Mouse (Mus musculus): Measurements from ENCODE around the gene Trim38.

Trim38 gene

DNA sequence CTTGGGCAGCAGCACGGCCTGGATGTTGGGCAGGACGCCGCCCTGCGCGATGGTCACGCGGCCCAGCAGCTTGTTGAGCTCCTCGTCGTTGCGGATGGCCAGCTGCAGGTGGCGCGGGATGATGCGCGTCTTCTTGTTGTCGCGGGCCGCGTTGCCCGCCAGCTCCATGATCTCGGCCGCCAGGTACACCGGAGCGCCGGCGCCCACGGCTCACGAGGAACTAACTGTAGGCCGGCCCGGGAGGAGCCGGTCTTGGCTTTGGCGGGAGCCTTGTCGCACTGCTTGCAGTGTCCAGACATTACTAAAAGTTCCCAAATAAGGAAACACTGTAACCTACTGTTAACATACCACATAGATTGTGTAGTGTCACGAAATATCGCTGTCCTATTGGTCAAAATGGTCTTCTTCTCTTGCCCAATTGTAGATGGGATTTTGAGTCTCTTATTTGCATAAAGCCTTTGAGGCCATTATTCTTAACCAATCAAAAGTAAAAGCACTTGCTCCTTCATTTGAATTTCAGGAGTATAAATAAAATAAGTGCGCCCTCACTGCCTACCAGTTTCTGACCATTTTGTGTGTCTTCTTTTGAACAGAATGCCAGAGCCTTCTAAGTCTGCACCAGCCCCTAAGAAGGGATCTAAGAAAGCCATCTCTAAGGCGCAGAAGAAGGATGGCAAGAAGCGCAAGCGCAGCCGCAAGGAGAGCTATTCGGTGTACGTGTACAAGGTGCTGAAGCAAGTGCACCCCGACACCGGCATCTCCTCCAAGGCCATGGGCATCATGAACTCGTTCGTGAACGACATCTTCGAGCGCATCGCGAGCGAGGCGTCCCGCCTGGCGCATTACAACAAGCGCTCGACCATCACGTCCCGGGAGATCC, 23.3 kb upstream of the Trim38 start, which contains the start of gene Hist1h2bb:
Gene Hist1h2bb (plus strand): TSS at position 534 of the 880 bp plus-strand sequence.
- DNase-seq = peak; percentile 74

DNA sequence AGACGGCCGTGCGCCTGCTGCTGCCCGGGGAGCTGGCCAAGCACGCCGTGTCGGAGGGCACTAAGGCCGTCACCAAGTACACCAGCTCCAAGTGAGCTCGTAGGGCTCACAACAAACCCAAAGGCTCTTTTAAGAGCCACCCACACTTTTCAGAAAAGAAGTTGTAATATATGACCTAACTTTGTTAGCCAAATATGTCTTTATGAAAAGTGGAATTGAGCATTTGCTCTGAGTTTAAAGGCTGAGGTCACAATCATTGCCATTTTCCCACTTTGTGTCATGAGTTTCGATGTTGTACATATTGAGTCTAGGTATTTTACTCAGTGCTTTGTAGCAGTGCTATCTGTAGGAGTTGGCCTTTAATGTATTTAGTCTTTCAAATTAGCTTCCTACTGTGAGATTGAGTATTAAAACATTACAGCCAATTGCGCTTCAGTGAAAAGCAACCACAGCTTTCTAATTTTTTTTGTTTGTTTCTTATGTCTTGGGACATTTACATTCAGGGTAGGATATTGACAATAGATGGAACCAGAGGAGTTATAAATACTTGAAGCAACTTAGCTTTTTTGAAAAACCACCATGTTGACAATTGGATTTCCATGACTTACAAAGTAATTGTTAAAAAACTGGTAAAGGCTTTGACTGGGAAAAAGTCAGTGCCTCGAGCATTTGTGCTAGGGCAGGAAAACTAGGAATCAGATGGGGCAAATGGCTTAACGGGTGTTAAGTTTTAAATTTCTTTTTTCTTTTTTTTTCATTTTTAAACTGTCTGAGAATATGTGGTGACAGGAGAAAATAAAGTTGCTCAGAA, 22.4 kb upstream of the Trim38 start:
- DNase-seq = no peak

DNA sequence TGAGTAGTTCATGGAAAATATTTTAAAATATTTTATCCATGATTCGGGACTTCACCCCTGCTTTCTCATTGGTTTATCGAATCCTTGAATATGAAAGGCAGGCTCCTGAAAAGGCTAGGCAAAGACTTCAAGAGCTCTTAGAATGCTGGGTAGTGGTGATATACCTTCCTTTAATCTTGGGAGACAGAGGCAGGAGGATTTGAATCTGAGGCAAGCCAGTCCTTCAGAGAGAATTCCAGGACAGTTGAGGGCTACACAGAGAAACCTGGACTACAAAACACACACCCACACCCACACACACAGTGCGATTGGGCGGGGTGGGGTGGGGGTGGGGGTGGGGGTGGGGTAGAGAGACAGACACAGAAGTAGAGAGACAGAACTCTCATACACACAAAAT, 21.8 kb upstream of the Trim38 start:
- no peak for DNase-seq

DNA sequence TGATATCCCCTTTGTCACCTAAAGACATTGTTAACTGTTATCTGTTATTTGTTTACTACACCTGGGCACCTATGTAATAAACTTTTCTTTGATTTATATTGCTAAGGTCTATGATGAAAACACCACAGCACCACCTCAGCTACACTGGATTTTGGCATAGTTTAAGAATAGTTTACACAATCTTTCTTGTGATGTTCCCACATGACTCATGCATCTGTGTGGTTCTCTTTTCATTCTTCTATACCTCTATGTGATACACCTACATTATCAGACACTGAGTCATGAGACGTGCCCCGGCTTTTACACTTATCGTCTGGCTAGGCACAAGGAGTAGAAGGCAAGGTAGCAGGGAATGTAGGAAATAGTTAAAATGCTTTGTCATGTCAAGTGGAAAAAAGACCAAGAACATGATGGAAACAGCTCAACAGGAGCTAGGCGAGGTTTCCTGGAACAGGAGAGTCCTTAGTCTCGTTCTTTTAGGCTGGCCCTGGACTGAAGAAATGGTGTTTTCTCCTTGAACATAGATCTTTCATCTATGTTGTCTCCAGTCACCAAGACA, 20.1 kb upstream of the Trim38 start:
- DNase-seq = no peak

DNA sequence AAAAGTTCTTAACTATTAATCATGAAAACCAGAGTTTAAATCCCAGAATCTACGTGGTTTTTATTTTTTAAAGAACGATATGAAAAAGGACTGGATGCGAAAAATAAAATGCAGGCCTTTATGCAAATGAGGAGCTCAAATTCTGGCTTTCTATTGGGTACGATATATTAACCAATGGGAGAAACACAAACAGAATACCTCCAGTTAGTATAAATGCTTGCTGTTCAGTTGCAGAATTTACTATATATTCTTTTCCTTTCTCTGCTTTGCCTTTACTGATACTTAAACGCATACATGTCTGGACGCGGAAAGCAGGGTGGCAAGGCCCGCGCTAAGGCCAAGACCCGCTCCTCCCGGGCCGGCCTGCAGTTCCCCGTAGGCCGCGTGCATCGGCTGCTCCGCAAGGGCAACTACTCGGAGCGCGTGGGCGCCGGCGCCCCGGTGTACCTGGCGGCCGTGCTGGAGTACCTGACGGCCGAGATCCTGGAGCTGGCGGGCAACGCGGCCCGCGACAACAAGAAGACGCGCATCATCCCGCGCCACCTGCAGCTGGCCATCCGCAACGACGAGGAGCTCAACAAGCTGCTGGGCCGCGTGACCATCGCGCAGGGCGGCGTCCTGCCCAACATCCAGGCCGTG, 18.8 kb upstream of the Trim38 start, which contains the start of gene Hist1h2ab:
Gene Hist1h2ab (plus strand): TSS at position 288 of the 639 bp plus-strand sequence.
- peak; percentile 73 for DNase-seq

DNA sequence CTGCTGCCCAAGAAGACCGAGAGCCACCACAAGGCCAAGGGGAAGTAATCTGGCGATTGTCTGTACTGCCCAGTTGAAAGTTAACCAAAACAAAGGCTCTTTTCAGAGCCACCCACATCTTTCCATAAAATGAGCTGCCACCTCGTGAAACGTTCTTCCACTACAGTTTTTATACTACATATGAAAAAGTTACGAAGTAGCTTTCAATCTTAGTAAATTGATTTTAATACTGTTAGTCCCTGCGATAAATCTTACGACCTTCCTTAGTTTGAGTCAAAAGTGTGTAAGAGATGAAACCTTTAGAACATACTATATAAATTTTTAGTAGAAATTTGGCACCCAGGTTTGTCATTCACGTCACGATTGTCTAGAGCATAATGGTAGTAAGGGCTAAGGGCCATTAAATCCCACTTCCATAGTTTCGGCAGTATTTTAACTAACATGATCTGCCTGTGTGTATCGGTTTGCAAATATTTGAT, 18.2 kb upstream of the Trim38 start:
- DNase-seq = peak; percentile 19

DNA sequence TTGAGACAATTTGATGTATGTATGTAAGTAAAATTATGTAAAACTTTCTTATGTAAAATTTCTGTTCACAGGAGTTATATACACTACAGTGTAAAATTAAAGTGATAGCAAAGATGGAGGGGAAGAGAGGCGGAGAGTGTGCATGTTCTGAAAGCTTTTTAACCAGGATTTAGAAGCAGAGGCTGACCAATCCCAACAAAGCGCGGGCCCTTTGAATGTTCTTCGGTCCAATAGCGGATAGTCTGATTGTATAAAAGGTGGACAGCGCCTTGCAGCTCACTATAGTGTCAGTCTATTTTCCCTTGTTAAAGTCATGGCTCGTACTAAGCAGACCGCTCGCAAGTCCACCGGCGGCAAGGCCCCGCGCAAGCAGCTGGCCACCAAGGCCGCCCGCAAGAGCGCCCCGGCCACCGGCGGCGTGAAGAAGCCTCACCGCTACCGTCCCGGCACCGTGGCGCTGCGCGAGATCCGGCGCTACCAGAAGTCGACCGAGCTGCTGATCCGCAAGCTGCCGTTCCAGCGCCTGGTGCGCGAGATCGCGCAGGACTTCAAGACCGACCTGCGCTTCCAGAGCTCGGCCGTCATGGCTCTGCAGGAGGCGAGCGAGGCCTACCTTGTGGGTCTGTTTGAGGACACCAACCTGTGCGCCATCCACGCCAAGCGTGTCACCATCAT, 17.5 kb upstream of the Trim38 start, which contains the start of gene Hist1h3b:
Gene Hist1h3b (plus strand): TSS at position 201 of the 675 bp plus-strand sequence.
- DNase-seq = peak; percentile 93

DNA sequence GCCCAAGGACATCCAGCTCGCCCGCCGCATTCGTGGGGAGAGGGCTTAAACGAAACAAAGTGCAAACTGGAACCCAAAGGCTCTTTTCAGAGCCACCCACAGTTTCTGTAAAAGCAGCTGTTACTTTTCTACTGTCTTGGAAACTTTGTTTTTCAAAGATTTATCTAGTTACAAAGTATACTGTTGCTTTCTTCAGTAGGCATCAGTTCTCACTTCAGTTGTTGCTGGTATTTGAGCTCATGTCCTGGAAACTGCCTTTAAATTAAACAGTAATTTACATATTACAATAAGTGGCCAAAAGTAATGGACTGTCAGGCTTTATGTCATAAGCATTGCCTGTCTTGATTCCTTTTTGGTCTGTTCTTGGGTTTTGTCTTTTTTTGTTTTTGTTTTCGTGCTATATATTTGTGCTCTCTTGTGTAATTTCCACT, 17.0 kb upstream of the Trim38 start:
- peak; percentile 38 for DNase-seq

DNA sequence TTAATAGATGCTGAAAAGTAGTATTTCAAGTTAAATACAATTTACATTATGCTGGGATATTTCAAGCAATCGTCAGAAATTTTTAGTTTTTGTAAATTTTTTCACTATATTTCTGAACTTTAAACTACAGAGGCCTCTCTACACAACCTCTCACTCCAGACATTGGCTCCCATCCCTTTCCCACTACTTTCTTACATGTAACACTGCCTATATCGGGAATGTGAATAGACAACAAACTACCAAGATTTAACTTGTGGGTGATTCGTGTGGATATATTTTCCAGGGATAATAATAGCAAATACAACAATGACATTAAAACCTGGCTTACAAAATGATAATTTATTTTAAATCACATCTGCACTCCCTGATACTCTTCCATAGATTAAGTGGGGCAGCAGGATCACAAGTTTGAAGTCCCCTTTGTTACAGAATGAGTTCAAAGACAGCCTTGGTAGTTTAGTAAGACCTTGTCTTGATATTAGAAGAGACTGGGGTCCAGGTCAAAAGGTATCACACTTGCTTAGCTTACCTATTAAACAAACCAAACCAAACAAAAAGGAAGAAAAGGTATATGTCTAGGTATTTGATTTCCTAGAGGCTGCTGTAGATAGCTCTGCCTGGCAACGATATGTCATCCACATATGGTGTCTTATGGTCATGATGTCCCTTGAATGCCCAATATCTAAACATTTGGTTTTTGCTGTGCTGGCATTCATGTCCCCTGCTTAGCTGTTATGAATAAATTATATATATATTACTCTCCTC, 16.2 kb upstream of the Trim38 start:
- no peak for DNase-seq

DNA sequence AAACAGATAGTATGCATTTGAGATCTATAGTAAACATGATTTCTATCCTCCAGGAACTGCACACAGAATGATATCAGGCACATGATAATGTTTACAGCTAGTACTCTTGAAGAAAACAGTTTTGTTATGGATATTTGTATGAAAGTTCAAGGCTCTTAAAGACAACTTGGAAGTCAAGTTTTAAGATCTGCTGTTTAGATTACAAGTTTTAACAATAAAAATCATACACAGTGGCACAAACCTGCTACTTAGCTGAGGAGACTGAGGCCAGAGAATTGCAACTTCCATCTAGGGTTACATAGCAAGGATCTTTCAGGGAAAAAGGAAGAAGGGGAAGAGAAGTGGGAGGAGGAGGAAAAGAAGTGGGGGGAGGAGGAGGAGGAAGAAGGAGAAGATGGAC, 14.7 kb upstream of the Trim38 start:
- DNase-seq = no peak

DNA sequence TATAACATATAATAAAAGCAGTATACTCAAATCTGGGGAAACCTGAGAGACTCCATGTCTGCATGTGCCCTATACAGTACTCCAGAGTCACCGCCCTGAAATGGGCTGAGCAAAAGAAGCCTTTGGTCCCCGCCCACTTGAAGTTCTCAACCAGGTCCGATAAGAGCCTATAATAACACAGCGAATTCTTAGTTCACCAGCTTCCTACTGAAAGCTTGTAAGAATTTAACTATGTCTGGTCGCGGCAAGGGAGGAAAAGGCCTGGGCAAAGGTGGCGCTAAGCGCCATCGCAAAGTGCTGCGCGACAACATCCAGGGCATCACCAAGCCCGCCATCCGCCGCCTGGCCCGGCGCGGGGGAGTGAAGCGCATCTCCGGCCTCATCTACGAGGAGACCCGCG, 12.9 kb upstream of the Trim38 start, which contains the start of gene Hist1h4b:
Gene Hist1h4b (plus strand): TSS at position 224 of the 400 bp plus-strand sequence.
- DNase-seq = peak; percentile 89

DNA sequence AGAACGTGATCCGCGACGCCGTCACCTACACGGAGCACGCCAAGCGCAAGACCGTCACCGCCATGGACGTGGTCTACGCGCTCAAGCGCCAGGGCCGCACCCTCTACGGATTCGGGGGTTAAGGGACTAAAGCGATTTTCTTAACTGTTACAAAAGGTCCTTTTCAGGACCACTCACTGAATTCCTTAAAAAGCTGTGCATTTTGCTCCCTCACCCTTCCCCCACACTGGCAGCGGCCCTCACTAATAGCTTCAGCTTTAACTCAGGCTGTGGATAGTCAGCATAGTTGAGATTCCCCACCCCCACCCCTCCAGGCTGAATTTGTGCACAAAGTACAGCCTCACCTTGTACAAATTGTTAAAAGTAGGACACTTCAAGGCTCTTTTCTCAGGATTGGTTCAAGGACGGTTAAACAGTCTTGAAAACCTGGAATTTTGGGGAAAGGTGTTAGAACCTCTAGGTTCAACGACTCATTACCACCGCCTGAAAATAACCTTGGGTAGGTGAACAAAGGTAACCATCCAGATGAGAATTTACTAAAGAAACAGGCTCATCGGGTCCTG, 12.4 kb upstream of the Trim38 start:
- DNase-seq = peak; percentile 46

DNA sequence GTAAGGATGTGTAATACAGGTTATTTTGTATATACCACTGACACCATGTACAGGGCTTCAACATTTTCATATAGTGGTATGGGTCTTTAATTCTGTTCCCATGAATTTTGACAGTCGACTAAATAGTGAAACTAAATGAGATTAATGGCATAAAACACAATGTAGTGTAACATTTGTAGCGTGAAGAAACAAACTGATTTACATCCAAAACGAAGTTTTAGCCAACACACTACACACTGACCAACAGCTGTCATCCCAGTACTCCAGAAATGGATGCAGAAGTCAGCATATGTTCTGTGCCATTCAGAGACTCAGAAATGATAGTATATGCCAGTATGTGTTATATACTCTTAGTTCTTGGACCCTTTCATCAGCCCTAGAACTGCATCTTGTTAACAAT, 11.8 kb upstream of the Trim38 start:
- no peak for DNase-seq

DNA sequence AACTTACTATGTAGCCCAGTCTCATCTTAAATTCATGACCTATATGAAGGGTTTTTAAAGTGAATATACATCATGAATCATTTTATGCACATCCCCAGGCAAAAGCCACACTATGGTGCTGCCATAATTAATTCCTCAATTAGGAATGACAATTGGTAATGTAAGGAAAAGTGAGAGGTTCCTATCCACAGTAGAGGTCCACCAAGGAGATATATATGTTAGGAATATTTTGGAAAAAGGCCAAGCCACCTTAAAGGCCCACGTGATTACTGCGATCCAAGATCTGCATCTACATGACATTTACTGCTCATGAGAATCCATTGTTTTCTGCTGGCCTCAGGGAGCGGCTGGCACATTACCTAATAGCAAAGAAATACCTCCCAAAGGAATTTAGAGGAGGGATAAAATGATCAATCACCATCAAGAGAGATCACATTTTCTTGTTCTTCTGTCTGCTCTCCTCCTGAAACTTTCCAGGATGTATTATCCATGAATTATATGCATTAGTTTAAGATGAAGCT, 10.4 kb upstream of the Trim38 start:
- DNase-seq = no peak

DNA sequence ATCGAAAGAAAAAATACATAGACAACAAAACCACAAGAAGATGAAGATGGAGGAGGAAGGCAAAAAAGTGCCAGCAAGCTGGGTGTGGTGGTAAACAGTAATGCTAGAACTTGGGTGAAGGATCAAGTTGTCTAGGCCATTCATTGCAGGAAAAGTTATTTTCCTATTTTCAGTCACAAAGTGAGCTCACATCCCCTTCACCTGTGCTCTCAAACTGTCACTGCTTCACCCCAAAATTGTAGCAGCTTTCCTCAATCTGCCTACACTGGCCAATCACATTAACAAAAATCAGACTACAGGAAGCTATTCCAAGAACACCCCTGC, 9.8 kb upstream of the Trim38 start:
- no peak for DNase-seq

DNA sequence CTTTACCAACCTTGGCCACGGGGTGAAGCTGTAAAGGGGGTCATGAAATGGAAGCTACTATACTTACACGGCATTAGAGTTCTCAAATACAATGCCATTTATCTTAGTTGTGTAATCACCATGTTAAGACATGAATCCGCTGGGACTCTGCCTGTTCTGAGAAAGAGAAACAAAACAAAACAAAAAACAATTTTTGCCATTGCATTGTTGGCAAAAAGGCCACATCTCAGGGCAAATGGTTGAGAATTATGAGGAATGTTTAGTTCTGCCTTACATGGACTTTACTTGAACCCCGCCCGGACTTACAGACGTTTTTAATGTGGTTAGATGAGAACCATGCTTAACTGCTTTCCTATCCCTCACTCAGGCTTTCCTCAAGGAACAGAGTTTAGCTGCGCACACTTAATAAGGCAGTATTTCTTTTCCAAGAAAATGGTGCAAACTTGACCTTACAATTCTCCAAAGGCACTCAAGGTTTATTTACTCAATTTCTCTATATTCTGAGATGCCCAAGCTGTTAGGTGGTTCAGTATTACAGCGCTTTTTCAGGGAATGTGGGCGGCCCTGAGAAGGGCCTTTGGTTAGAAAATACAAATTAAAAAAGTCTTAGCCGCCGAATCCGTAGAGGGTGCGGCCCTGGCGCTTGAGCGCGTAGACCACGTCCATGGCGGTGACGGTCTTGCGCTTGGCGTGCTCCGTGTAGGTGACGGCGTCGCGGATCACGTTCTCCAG, 9.3 kb upstream of the Trim38 start:
- peak; percentile 65 for DNase-seq

DNA sequence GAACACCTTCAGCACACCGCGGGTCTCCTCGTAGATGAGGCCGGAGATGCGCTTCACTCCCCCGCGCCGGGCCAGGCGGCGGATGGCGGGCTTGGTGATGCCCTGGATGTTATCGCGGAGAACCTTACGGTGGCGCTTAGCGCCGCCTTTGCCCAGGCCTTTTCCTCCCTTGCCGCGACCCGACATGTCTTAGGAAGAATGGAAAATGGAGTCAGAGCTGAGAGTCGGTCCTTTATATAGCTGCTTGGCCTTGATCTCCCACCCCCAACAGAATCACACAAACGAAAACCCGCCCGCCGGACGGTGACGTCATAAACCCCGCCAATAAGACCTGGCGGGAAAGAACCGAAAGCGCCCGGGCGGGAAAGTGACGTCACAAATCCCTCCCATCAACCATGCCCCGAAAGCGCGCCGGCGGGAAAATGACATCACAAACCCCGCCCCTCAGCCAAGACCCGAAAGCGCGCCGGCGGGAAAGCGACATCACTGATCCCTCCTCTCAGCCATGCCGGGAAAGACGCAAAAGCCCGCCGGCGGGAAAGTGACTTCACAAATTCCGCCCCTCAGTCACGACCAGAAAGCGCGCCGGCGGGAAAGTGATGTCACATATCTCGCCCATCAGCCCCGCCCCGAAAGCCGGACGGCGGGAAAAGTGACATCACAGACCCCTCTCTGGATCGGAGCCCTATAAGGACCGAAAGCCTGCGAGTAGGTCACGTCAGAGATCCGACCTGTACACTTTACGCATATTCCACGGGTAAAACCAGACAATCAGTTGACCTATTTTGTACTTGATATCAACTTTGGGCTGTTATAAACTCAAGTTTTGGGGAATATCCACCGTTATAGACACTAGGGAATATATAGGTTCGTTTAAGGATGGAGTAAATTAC, 8.5 kb upstream of the Trim38 start, which contains the start of gene Hist1h4a:
Gene Hist1h4a (minus strand): TSS at position 259 of the 893 bp plus-strand sequence.
- DNase-seq = peak; percentile 99
